Comparison of ENCODE assay signal across 8 mouse cellular contexts in the genomic region with DNA sequence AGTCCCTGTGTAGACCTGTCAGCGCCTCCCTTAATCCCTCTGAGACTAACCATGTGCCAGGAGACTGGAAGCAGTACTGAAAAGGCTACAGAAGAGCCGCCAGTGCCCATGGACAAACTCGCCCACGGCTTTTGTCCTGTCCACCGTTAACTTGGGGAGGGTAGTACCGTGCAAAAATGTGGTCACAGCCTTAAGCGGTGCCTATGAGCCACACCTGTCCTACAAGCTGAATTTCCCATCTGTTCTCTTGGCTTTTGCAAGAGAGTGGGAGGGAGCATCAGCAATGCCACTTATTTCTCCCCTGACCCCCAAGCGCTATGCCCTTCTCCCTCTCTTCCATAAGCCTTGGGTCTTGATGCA. TPM values are rescaled to one million over a fixed set of nuclear protein-coding genes. Genes with fewer than 3 reads are reported as not detected.
DNase-seq lines count a peak whose midpoint lies in the region; ATAC-seq and TF ChIP-seq lines count a peak whose summit lies in the region.
"Had no signal": no experiment of that assay in that cellular context is flagged by ENCODE, and none has a peak within 500 bp of the region (broad histone marks: within the 10 kb centered on the region; RNA-seq: fewer than 3 reads in every experiment).

No protein-coding gene starts in this region.

- H3K4me1 ChIP-seq in forebrain, embryonic 12.5 days = peaks cover 34% of the 10 kb centered on the region
- H3K4me1 ChIP-seq in limb, embryonic 10.5 days = peaks cover 33% of the 10 kb centered on the region
- peaks cover 28% of the 10 kb centered on the region for H3K4me1 ChIP-seq in olfactory bulb, adult 2 months (ENCODE audit: control insufficient read depth, insufficient read depth, low read length)

- H3K4me3 ChIP-seq in left cerebral cortex, adult 2 months = peak overlapping the region; percentile 86
- H3K4me3 ChIP-seq in forebrain, embryonic 12.5 days (replicated peaks) = peak overlapping the region; percentile 59
- H3K4me3 ChIP-seq in limb, embryonic 10.5 days = peak overlapping the region; percentile 71
- H3K4me3 ChIP-seq in olfactory bulb, adult 2 months (ENCODE audit: insufficient read depth, low read depth, low read length) = peak overlapping the region; percentile 73

- H3K27me3 ChIP-seq in forebrain, embryonic 12.5 days = peaks cover 65% of the 10 kb centered on the region
- H3K27me3 ChIP-seq in limb, embryonic 10.5 days (ENCODE audit: low read depth, poor library complexity, severe bottlenecking) = peaks cover 99% of the 10 kb centered on the region

- no peaks in the 10 kb centered on the region for H3K9me3 ChIP-seq in forebrain, embryonic 12.5 days
- no peaks in the 10 kb centered on the region for H3K9me3 ChIP-seq in limb, embryonic 10.5 days (replicated peaks)

- no peak for DNase-seq in left cerebral cortex, adult 2 months (ENCODE audit: extremely low spot score in 1 of 2, low spot score in 2 of 2)
- no peak for DNase-seq in left cerebral cortex, postnatal 14 days (ENCODE audit: low spot score in 2 of 2)
- DNase-seq in limb, embryonic 10.5 days (ENCODE audit: low spot score) = peak; percentile 35
- no peak for DNase-seq in left cerebral cortex, adult 18-20 months (ENCODE audit: low spot score in 2 of 2)
- DNase-seq in right cerebral cortex, postnatal 14 days = no peak

- H3K4me2 ChIP-seq in forebrain, embryonic 12.5 days = peak overlapping the region; percentile 83

- TF ChIP-seq POLR2A in olfactory bulb, adult 2 months (IDR thresholded peaks at IDR 0.05; ENCODE audit: insufficient read depth, low read depth, low read length) = no peak

- no peaks in the 10 kb centered on the region for H3K36me3 ChIP-seq in forebrain, embryonic 12.5 days (replicated peaks)
- H3K36me3 ChIP-seq in limb, embryonic 10.5 days = no peaks in the 10 kb centered on the region

- intact Hi-C loops in left cerebral cortex, adult 2 months (cut with DNase I) = loop anchor here (1.0 to 5.0 kb wide), 4 partner anchors 14 to 121 kb away; no protein-coding TSS in a partner anchor
- intact Hi-C loops in left cerebral cortex, postnatal 14 days (cut with DNase I) = loop anchor here (5.0 to 10.0 kb wide), 3 partner anchors 55 to 117 kb away; no protein-coding TSS in a partner anchor

- peak overlapping the region; percentile 79 for H3K9ac ChIP-seq in forebrain, embryonic 12.5 days

- peak overlapping the region; percentile 98 for H3K27ac ChIP-seq in left cerebral cortex, adult 2 months
- peak overlapping the region; percentile 81 for H3K27ac ChIP-seq in forebrain, embryonic 12.5 days
- H3K27ac ChIP-seq in limb, embryonic 10.5 days = no peak overlapping the region; the same call in 1 of the 2 replicates
- peak overlapping the region; percentile 80; the same call in 1 of the 2 replicates for H3K27ac ChIP-seq in olfactory bulb, adult 2 months (ENCODE audit: insufficient read depth, low read depth, low read length)

- WGBS in forebrain, embryonic 12.5 days = 9% methylated on average over 8 of the region's 8 CpGs
- 6% methylated on average over 8 of the region's 8 CpGs for WGBS in limb, embryonic 10.5 days
- WGBS in olfactory bulb, adult 2 months = 35% methylated on average over 8 of the region's 8 CpGs

- no peak for ATAC-seq in forebrain, embryonic 12.5 days (ENCODE audit: low FRiP score)

- no peak for TF ChIP-seq CTCF in left cerebral cortex, adult 2 months (IDR thresholded peaks at IDR 0.05)
- no peak for TF ChIP-seq CTCF in olfactory bulb, adult 2 months (IDR thresholded peaks at IDR 0.05; ENCODE audit: insufficient read depth, low read depth, low read length)

RNA-seq across cellular contexts. Expression of gene Lrrn2, which starts 0.3 kb away (rescaled TPM):
- 10 to 100 TPM; 91.8 to 99.9 TPM for total RNA-seq in left cerebral cortex, adult 2 months (2021)
- 100 to 1,000 TPM in 1 of 2 experiments, 10 to 100 TPM in 1; 96.6 to 112 TPM for total RNA-seq in left cerebral cortex, postnatal 14 days (2021)
- 17.9 and 19.8 TPM in 2 replicates for polyA plus RNA-seq in forebrain, embryonic 12.5 days (2016; fragmentation: Nextera tagmentation; extraction: Ambion mirVana)
- polyA plus RNA-seq in limb, embryonic 10.5 days (2016; fragmentation: Nextera tagmentation; extraction: Ambion mirVana) = 1.3 and 2.4 TPM in 2 replicates
- polyA plus RNA-seq in olfactory bulb, adult 2 months (2012; ENCODE audit: insufficient read depth, insufficient read length, low replicate concordance, missing spikeins) = not detected in 2 replicates
- 10 to 100 TPM; 88.8 to 95.5 TPM for total RNA-seq in left cerebral cortex, adult 18-20 months (2021)
- total RNA-seq: megakaryocyte-erythroid progenitor cell, adult 5-6 weeks had no signal
